Mouse (Mus musculus) myocyte (in vitro differentiated cells): ENCODE data around the gene Tinag.

Source experiments
- POLR2A ChIP-seq: IDR thresholded peaks from one replicate; pipeline ENCODE4 v1.6.1; 2011; ENCODE audit warnings: low read depth, mild to moderate bottlenecking, control low read depth, moderate library complexity; ENCODE audit not compliant: insufficient read length
- POLR2AphosphoS2 ChIP-seq: IDR thresholded peaks from one replicate; pipeline ENCODE4 v1.6.1; 2011; ENCODE audit warnings: low read depth, control low read depth; ENCODE audit not compliant: insufficient read length

DNA sequence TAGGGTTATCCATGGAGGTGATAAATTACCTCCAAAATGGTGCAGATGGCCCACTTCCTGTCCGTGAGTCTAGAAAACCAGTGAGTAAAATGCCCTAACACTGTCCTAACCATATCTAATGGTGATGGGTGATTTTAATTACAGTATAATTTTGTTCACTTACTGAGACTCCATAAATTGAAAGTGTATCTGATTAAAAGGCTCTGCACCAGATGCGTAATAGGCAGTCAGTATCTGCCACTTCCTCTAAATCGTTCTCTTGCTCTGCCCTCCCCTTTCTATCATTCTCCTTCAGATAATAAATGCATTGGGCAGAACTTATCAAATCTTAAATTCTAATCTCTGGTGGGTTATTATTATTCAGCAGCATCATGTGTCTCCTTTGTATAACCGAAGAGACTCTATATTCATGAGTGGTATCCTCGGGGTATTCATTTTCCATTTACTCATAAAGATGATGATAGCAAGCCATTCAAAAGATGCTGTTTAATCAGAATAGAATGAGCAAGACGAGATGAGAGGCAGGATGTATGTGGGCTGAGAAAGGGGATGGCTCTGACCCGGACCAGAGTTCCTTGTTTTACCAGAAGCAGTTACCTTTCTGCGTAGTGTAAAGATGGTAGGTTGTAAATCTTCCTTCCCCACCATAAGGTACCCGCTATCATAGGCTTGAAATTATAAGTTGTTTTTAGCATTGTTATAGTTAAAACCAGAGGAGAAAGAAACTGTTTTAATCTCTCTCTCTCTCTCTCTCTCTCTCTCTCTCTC is 9.0 kb upstream of the Tinag start:
- TF ChIP-seq POLR2AphosphoS2 (no peak), POLR2A (no peak)
